Mouse (Mus musculus): ENCODE measurements around the gene Nebl.

DNA sequence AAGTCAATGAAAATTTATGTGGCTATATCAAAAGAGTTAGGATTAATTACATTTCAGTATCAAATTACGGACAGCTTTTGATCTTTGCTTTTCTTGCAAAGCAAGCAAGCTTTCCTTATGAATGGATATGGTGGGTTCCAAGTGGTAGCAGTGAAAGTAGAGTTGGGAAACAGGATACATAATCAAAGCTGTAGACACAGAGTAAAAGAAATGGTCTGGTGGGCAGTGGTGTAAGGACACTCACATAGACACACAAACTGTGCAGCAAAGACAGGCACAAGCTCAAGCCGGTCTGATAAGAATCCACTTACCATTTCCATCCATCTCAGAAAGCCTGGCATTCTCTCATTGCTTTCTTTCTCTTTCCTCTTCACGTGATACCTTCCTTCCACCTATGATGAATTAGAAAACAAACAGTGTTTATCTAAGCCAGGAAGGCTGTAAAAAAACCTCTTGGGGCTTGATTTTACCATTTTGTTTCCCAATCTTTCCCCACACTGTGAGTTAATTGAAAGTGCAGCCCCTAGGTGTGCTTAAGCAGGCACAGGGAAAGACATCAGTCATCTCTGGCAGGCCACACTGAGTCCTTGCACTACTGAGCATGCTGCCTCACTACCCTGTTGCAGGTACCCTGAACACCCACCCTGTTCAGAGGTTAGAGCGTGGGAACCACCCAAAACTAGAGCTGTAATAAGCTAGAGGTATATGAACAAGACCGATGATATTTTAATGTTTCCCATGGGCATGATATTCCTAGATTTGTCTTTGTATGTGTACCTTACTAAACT, 205.3 kb downstream of the Nebl start:
- TF ChIP-seq CTCF (IDR thresholded peaks at IDR 0.05; ENCODE audit: extremely low read depth, insufficient read length, insufficient replicate concordance, low read depth, low read length) (no peak), POLR2A (IDR thresholded peaks at IDR 0.05; ENCODE audit: low read depth, low read length) (no peak)

Data from small intestine, adult 2 months (tissue).